Mouse (Mus musculus): Measurements from ENCODE around the gene 6430531B16Rik.

DNA sequence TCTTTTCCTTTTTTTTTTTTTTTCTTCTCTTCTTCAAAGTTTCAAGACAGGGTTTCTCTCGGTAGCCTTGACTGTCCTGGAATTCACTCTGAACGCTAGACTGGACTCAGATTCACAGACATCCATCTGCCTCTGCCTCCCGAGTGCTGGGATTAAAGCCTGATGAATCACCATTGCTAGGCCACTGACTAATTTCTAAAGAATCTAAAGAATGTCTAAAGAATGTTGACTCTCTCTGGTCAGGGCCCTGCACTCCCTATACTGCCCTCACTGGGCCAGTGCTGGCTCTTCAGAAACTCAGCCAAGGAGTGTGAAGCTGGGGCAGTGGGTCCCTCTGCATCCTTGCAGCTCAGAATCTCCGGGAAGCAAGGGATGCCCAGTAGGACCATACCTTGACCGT is 3.1 kb downstream of the 6430531B16Rik start:
- no peak for TF ChIP-seq CTCF (IDR thresholded peaks at IDR 0.05; ENCODE audit: low read depth)
- TF ChIP-seq EP300 (IDR thresholded peaks at IDR 0.05; ENCODE audit: low read depth): no peak

Data from liver, embryonic 14.5 days (tissue).